Mouse (Mus musculus) Muller cell, postnatal 12 days (primary cell): ENCODE data around the gene Wnt6.
"Not testable (repeated sequence)": the region's sequence is repeated elsewhere in the genome, so short reads cannot be mapped to it uniquely, and the experiment has no call there.

Source experiments
- DNase-seq: peaks from one replicate; pipeline ENCODE4 v3.0.0-alpha.2; 2015; ENCODE audit errors: inconsistent ontology term

Wnt6 gene

GRCm38 (mm10) chr1:74806360-74807311 lies 34.9 kb downstream of the Wnt6 start:
- peak; percentile 93 for DNase-seq

- DNase-seq: no peak
Observed at GRCm38 (mm10) chr1:74807551-74808071, 35.9 kb downstream of the Wnt6 start.

GRCm38 (mm10) chr1:74808078-74808477 lies 36.4 kb downstream of the Wnt6 start:
- DNase-seq: peak; percentile 91

GRCm38 (mm10) chr1:74809007-74809406 lies 37.3 kb downstream of the Wnt6 start:
- no peak for DNase-seq

- no peak for DNase-seq
Observed at GRCm38 (mm10) chr1:74814931-74815647, 43.4 kb downstream of the Wnt6 start.

- DNase-seq: not testable (repeated sequence)
Observed at GRCm38 (mm10) chr1:74815965-74816364, 44.3 kb downstream of the Wnt6 start.

GRCm38 (mm10) chr1:74816612-74817199 lies 45.0 kb downstream of the Wnt6 start:
- DNase-seq: peak; percentile 90

- DNase-seq: no peak
Observed at GRCm38 (mm10) chr1:74817219-74817618, 45.5 kb downstream of the Wnt6 start.

- no peak for DNase-seq
Observed at GRCm38 (mm10) chr1:74818509-74818908, 46.8 kb downstream of the Wnt6 start.

- not testable (repeated sequence) for DNase-seq
Observed at GRCm38 (mm10) chr1:74823598-74823997, 51.9 kb downstream of the Wnt6 start.

- DNase-seq: no peak
Observed at GRCm38 (mm10) chr1:74824518-74825302, 53.0 kb downstream of the Wnt6 start.

GRCm38 (mm10) chr1:74830061-74830460 lies 58.4 kb downstream of the Wnt6 start:
- DNase-seq: no peak

- DNase-seq: no peak
Observed at GRCm38 (mm10) chr1:74833255-74833654, 61.6 kb downstream of the Wnt6 start.
